Mouse (Mus musculus): Measurements from ENCODE around the gene Pecam1. TPM values are rescaled to one million over a fixed set of nuclear protein-coding genes. Genes with fewer than 3 reads are reported as not detected.
"Not testable (repeated sequence)": the region's sequence is repeated elsewhere in the genome, so short reads cannot be mapped to it uniquely, and the experiment has no call there.

The Pecam1 gene
- polyA plus RNA-seq, 1 experiment from 2014 or later = 12.4 TPM

- Histone ChIP-seq H3K27ac (no peak overlapping the region), H3K27me3 (no peaks in the 10 kb centered on the region), H3K4me3 (no peak overlapping the region), H3K36me3 (ENCODE audit: poor library complexity, severe bottlenecking) (peaks cover 56% of the 10 kb centered on the region), H3K9ac (no peak overlapping the region), H3K9me3 (replicated peaks) (no peaks in the 10 kb centered on the region), H3K4me2 (no peak overlapping the region), H3K4me1 (no peaks in the 10 kb centered on the region)
- no peak for ATAC-seq
- WGBS = 89% methylated on average over 4 of the region's 4 CpGs
Observed at GRCm38 (mm10) chr11:106766611-106767162, 16.3 kb upstream of the Pecam1 start.

- no peak overlapping the region for H3K4me3 ChIP-seq
- H3K9ac ChIP-seq = no peak overlapping the region
- no peak overlapping the region for H3K27ac ChIP-seq
- H3K4me1 ChIP-seq = no peaks in the 10 kb centered on the region
- no peaks in the 10 kb centered on the region for H3K9me3 ChIP-seq (replicated peaks)
- ATAC-seq = no peak
- H3K27me3 ChIP-seq = no peaks in the 10 kb centered on the region
- peaks cover 21% of the 10 kb centered on the region for H3K36me3 ChIP-seq (ENCODE audit: poor library complexity, severe bottlenecking)
- no peak overlapping the region for H3K4me2 ChIP-seq
- WGBS = 76% methylated on average over 8 of the region's 9 CpGs
Observed at GRCm38 (mm10) chr11:106762800-106763185, 12.4 kb upstream of the Pecam1 start.

- WGBS = 59% methylated on average over 5 of the region's 5 CpGs
- ATAC-seq = no peak
- no peak overlapping the region for H3K9ac ChIP-seq
Observed at GRCm38 (mm10) chr11:106762139-106762799, 11.8 kb upstream of the Pecam1 start.

GRCm38 (mm10) chr11:106760511-106760910 lies 10.1 kb upstream of the Pecam1 start:
- no peak overlapping the region for H3K4me3 ChIP-seq
- WGBS = 93% methylated on average over 5 of the region's 5 CpGs
- no peak overlapping the region for H3K27ac ChIP-seq
- H3K36me3 ChIP-seq (ENCODE audit: poor library complexity, severe bottlenecking) = no peaks in the 10 kb centered on the region
- H3K9me3 ChIP-seq (replicated peaks) = no peaks in the 10 kb centered on the region
- no peaks in the 10 kb centered on the region for H3K4me1 ChIP-seq
- H3K4me2 ChIP-seq = no peak overlapping the region
- no peaks in the 10 kb centered on the region for H3K27me3 ChIP-seq
- H3K9ac ChIP-seq = no peak overlapping the region
- no peak for ATAC-seq

More at GRCm38 (mm10) chr11:106762139-106762799, 11.8 kb upstream of the Pecam1 start:
- H3K4me2 ChIP-seq = no peak overlapping the region
- no peaks in the 10 kb centered on the region for H3K9me3 ChIP-seq (replicated peaks)
- no peak overlapping the region for H3K27ac ChIP-seq
- H3K36me3 ChIP-seq (ENCODE audit: poor library complexity, severe bottlenecking) = peaks cover 16% of the 10 kb centered on the region
- H3K27me3 ChIP-seq = no peaks in the 10 kb centered on the region
- H3K4me3 ChIP-seq = no peak overlapping the region
- no peaks in the 10 kb centered on the region for H3K4me1 ChIP-seq

- Histone ChIP-seq H3K27me3 (no peaks in the 10 kb centered on the region), H3K4me2 (no peak overlapping the region), H3K27ac (no peak overlapping the region), H3K36me3 (ENCODE audit: poor library complexity, severe bottlenecking) (no peaks in the 10 kb centered on the region), H3K9ac (no peak overlapping the region), H3K9me3 (replicated peaks) (no peaks in the 10 kb centered on the region), H3K4me3 (no peak overlapping the region), H3K4me1 (no peaks in the 10 kb centered on the region)
- ATAC-seq = no peak
- 92% methylated on average over 3 of the region's 3 CpGs for WGBS
Observed at GRCm38 (mm10) chr11:106759028-106759427, 8.6 kb upstream of the Pecam1 start.

- Histone ChIP-seq H3K36me3 (ENCODE audit: poor library complexity, severe bottlenecking) (no peaks in the 10 kb centered on the region), H3K27me3 (no peaks in the 10 kb centered on the region), H3K9ac (no peak overlapping the region), H3K9me3 (replicated peaks) (no peaks in the 10 kb centered on the region), H3K27ac (no peak overlapping the region), H3K4me3 (no peak overlapping the region), H3K4me2 (no peak overlapping the region), H3K4me1 (no peaks in the 10 kb centered on the region)
- no peak for ATAC-seq
- 14% methylated on average over 5 of the region's 5 CpGs for WGBS
Observed at GRCm38 (mm10) chr11:106755583-106755982, 5.2 kb upstream of the Pecam1 start.

GRCm38 (mm10) chr11:106753314-106753713 lies 2.9 kb upstream of the Pecam1 start:
- no peak overlapping the region for H3K27ac ChIP-seq
- H3K4me3 ChIP-seq = no peak overlapping the region
- H3K9me3 ChIP-seq (replicated peaks) = no peaks in the 10 kb centered on the region
- no peak for ATAC-seq
- no peaks in the 10 kb centered on the region for H3K36me3 ChIP-seq (ENCODE audit: poor library complexity, severe bottlenecking)
- 89% methylated on average over 6 of the region's 6 CpGs for WGBS
- H3K4me1 ChIP-seq = no peaks in the 10 kb centered on the region
- no peaks in the 10 kb centered on the region for H3K27me3 ChIP-seq
- no peak overlapping the region for H3K4me2 ChIP-seq
- H3K9ac ChIP-seq = no peak overlapping the region

- H3K27me3 ChIP-seq = no peaks in the 10 kb centered on the region
- H3K27ac ChIP-seq = no peak overlapping the region
- H3K4me1 ChIP-seq = no peaks in the 10 kb centered on the region
- 93% methylated on average over 7 of the region's 7 CpGs for WGBS
- ATAC-seq = no peak
- no peak overlapping the region for H3K4me3 ChIP-seq
- no peaks in the 10 kb centered on the region for H3K36me3 ChIP-seq (ENCODE audit: poor library complexity, severe bottlenecking)
- H3K4me2 ChIP-seq = no peak overlapping the region
- no peak overlapping the region for H3K9ac ChIP-seq
- H3K9me3 ChIP-seq (replicated peaks) = no peaks in the 10 kb centered on the region
Observed at GRCm38 (mm10) chr11:106752103-106752502, 1.7 kb upstream of the Pecam1 start.

GRCm38 (mm10) chr11:106751039-106752018 lies 901 bp upstream of the Pecam1 start, which contains the start of gene Milr1:
Milr1 (plus strand) TSS chr11:106751226.
- no peak for ATAC-seq
- Histone ChIP-seq H3K27ac (no peak within 1 kb of the TSS), H3K9me3 (replicated peaks) (no peaks in the 10 kb centered on the region), H3K9ac (no peak within 1 kb of the TSS), H3K4me1 (no peaks in the 10 kb centered on the region), H3K4me2 (no peak within 1 kb of the TSS), H3K27me3 (no peaks in the 10 kb centered on the region), H3K4me3 (no peak within 1 kb of the TSS), H3K36me3 (ENCODE audit: poor library complexity, severe bottlenecking) (no peaks in the 10 kb centered on the region)
- WGBS = 92% methylated on average over 17 of the region's 17 CpGs

GRCm38 (mm10) chr11:106749557-106750120 lies 789 bp downstream of the Pecam1 start:
- not testable (repeated sequence) for H3K36me3 ChIP-seq (ENCODE audit: poor library complexity, severe bottlenecking); H3K27ac ChIP-seq; ATAC-seq; H3K4me3 ChIP-seq; H3K4me1 ChIP-seq; H3K9ac ChIP-seq; H3K4me2 ChIP-seq; H3K9me3 ChIP-seq (replicated peaks); H3K27me3 ChIP-seq
- 90% methylated on average over 7 of the region's 7 CpGs for WGBS

GRCm38 (mm10) chr11:106744949-106745348 lies 5.5 kb downstream of the Pecam1 start:
- no peak for ATAC-seq
- Histone ChIP-seq H3K36me3 (ENCODE audit: poor library complexity, severe bottlenecking) (no peaks in the 10 kb centered on the region), H3K4me3 (no peak overlapping the region), H3K4me2 (no peak overlapping the region), H3K27me3 (no peaks in the 10 kb centered on the region), H3K9ac (no peak overlapping the region), H3K9me3 (replicated peaks) (no peaks in the 10 kb centered on the region), H3K27ac (no peak overlapping the region), H3K4me1 (peaks cover 4% of the 10 kb centered on the region; the same call in 1 of the 2 replicates)
- 93% methylated on average over 5 of the region's 5 CpGs for WGBS

- Histone ChIP-seq H3K27me3 (no peaks in the 10 kb centered on the region), H3K36me3 (ENCODE audit: poor library complexity, severe bottlenecking) (no peaks in the 10 kb centered on the region), H3K4me3 (no peak overlapping the region), H3K9ac (no peak overlapping the region), H3K9me3 (replicated peaks) (no peaks in the 10 kb centered on the region), H3K27ac (no peak overlapping the region), H3K4me2 (no peak overlapping the region), H3K4me1 (peaks cover 9% of the 10 kb centered on the region)
- no peak for ATAC-seq
- 53% methylated on average over 6 of the region's 6 CpGs for WGBS
Observed at GRCm38 (mm10) chr11:106742388-106742841, 8.0 kb downstream of the Pecam1 start.

Data from forebrain, embryonic 13.5 days (tissue).